Mouse (Mus musculus) macrophage (primary cell): ENCODE results near the gene Mavs. TPM values are rescaled to one million over a fixed set of nuclear protein-coding genes. Genes with fewer than 3 reads are reported as not detected.
A peak's percentile ranks its signal among the peaks of the same experiment; 100 is the strongest.

ENCODE experiments used
- H3K27ac ChIP-seq: fragments of 350-480 bp; formaldehyde crosslinking; 2 replicates; pipeline ENCODE4 v1.9.0; 2021
- H3K36me3 ChIP-seq: fragments of 350-480 bp; formaldehyde crosslinking; 2 replicates; pipeline ENCODE4 v1.9.0; 2021; ENCODE audit errors: inconsistent target
- H3K4me3 ChIP-seq: fragments of 350-480 bp; formaldehyde crosslinking; 2 replicates; pipeline ENCODE4 v1.9.0; 2021; ENCODE audit errors: inconsistent target
- H3K79me2 ChIP-seq: fragments of 350-480 bp; formaldehyde crosslinking; 2 replicates; pipeline ENCODE4 v1.9.0; 2021; ENCODE audit errors: inconsistent target
- WGBS: methylation state at CpG from one replicate; pipeline ENCODE4 v1.1.7; 2026; ENCODE audit warnings: inconsistent platforms; ENCODE audit not compliant: missing documents; 5-methylcytosine and 5-hydroxymethylcytosine counted together
- polyA plus RNA-seq: library from polyadenylated mRNA; stranded (reverse); fragments of 250-400 nt; gene quantifications from 3 replicates; pipeline ENCODE4 v1.2.4, GENCODE M21; 2018; ENCODE audit warnings: inconsistent platforms

Mavs gene
- polyA plus RNA-seq, 1 experiment from 2014 or later = 41.4 TPM

- peak overlapping the region; percentile 97 for H3K27ac ChIP-seq
- H3K79me2 ChIP-seq = no peaks in the 10 kb centered on the region
- H3K4me3 ChIP-seq = no peak overlapping the region
- 12% methylated on average over 5 of the region's 7 CpGs for WGBS
- H3K36me3 ChIP-seq = no peaks in the 10 kb centered on the region
Measured at GRCm38 (mm10) chr2:131204410-131204981, 29.4 kb upstream of the Mavs start.

GRCm38 (mm10) chr2:131205521-131206182 lies 28.2 kb upstream of the Mavs start:
- Histone ChIP-seq H3K36me3 (no peaks in the 10 kb centered on the region), H3K4me3 (no peak overlapping the region), H3K27ac (peak overlapping the region; percentile 97), H3K79me2 (no peaks in the 10 kb centered on the region)
- 83% methylated on average over 8 of the region's 8 CpGs for WGBS

GRCm38 (mm10) chr2:131206778-131207177 lies 27.1 kb upstream of the Mavs start, which contains the start of gene Ap5s1:
Gene Ap5s1 (plus strand): TSS chr2:131207078.
- Histone ChIP-seq H3K79me2 (peaks cover 7% of the 10 kb centered on the region; the same call in 1 of the 2 replicates), H3K36me3 (no peaks in the 10 kb centered on the region), H3K4me3 (no peak within 1 kb of the TSS; the same call in 1 of the 2 replicates), H3K27ac (peak within 1 kb of the TSS; percentile 97)
- WGBS = 55% methylated on average over 4 of the region's 4 CpGs

- 100% methylated on average over 2 of the region's 2 CpGs for WGBS
- H3K79me2 ChIP-seq = peaks cover 19% of the 10 kb centered on the region; the same call in 1 of the 2 replicates
- H3K36me3 ChIP-seq = peaks cover 11% of the 10 kb centered on the region; the same call in 1 of the 2 replicates
- peak overlapping the region; percentile 98 for H3K27ac ChIP-seq
- H3K4me3 ChIP-seq = no peak overlapping the region
Measured at GRCm38 (mm10) chr2:131208356-131208755, 25.5 kb upstream of the Mavs start.

DNA sequence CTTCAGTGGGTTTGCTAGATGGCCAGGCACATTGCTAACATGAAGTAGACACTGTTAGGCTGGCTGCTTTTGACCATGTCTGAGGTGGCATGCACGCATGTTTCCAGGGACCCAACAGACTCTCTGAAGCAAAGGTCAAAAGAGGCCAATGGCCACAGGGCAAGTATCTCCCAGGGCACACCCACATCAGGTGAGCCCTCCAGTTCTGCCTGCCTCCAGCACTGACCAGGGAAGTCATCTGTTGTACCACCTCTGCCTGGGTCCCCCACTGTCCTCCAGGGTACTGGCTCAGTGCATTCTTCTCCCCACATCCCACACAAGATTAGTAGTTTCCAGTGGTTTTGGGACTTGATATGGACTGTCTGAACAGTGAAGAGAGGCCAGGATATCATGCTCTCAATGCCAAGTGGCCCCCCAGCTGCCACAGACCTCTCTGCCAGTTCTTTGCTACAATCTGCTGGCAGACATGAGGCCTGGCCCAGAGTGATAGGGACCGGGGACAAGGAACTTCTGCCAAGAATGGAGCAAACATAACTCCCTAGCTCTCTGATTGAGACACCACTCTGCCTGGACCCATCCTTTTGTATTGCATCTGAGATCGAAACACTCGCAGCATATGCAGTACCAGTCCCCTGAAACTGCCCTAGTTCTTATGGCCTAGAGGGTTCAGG lies 24.6 kb upstream of the Mavs start:
- no peak overlapping the region for H3K4me3 ChIP-seq
- WGBS = 78% methylated on average over 4 of the region's 4 CpGs
- peaks cover 20% of the 10 kb centered on the region; the same call in 1 of the 2 replicates for H3K36me3 ChIP-seq
- peaks cover 19% of the 10 kb centered on the region; the same call in 1 of the 2 replicates for H3K79me2 ChIP-seq
- H3K27ac ChIP-seq = peak overlapping the region; percentile 98

GRCm38 (mm10) chr2:131209969-131210792 lies 23.7 kb upstream of the Mavs start:
- peak overlapping the region; percentile 98 for H3K27ac ChIP-seq
- H3K4me3 ChIP-seq = peak overlapping the region; percentile 84
- peaks cover 24% of the 10 kb centered on the region; the same call in 1 of the 2 replicates for H3K36me3 ChIP-seq
- WGBS = 1% methylated on average over 49 of the region's 50 CpGs
- peaks cover 19% of the 10 kb centered on the region; the same call in 1 of the 2 replicates for H3K79me2 ChIP-seq

DNA sequence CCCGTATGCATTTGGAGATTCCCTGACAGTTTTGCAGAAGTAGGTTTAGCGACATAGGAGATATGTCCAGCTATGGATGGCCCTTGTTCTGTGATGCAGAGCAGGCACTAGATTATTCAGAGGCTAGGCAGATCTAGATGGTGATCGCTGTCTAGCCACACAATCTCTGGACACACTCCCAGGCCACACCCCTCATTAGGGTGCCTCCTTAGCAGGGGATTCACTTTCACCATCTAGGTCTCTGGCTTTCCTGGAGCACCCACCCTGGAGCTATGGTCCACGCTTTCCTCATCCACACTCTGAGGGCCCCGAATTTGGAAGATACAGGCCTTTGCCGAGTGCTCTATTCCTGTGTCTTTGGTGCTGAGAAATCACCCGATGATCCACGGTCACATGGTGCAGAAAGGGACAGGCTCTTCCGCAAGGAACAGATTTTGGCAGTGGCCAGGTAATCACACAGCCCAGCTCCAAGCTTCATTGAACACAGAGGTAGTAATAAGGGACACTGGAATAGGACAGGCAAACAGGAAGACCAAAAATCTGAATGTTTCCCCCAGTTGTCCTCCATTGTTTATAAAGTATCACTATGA lies 22.7 kb upstream of the Mavs start:
- Histone ChIP-seq H3K79me2 (peaks cover 19% of the 10 kb centered on the region; the same call in 1 of the 2 replicates), H3K27ac (peak overlapping the region; percentile 98), H3K4me3 (peak overlapping the region; percentile 84), H3K36me3 (peaks cover 24% of the 10 kb centered on the region; the same call in 1 of the 2 replicates)
- 58% methylated on average over 9 of the region's 9 CpGs for WGBS

DNA sequence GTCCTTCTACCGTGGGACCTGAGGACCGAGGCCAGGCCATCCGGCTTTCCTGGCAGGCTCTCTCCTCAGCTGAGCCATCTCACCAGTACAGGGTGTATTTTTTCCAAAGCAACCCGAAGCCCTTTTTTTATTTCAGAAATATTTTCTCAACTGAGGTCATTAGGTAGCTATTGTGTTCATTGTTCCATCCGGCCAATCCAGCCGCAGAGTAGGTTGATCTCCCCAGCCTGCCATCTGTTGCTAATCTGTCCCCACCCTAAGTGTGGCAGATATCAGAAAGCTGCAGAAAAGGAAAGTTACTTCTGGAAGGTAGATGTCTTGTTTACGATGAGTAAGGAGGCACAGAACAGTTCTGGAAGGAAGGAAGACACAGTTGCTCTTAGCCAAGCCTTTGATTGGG lies 20.1 kb upstream of the Mavs start:
- H3K27ac ChIP-seq = no peak overlapping the region
- peaks cover 24% of the 10 kb centered on the region; the same call in 1 of the 2 replicates for H3K36me3 ChIP-seq
- H3K4me3 ChIP-seq = no peak overlapping the region
- 93% methylated on average over 7 of the region's 7 CpGs for WGBS
- peaks cover 19% of the 10 kb centered on the region; the same call in 1 of the 2 replicates for H3K79me2 ChIP-seq

DNA sequence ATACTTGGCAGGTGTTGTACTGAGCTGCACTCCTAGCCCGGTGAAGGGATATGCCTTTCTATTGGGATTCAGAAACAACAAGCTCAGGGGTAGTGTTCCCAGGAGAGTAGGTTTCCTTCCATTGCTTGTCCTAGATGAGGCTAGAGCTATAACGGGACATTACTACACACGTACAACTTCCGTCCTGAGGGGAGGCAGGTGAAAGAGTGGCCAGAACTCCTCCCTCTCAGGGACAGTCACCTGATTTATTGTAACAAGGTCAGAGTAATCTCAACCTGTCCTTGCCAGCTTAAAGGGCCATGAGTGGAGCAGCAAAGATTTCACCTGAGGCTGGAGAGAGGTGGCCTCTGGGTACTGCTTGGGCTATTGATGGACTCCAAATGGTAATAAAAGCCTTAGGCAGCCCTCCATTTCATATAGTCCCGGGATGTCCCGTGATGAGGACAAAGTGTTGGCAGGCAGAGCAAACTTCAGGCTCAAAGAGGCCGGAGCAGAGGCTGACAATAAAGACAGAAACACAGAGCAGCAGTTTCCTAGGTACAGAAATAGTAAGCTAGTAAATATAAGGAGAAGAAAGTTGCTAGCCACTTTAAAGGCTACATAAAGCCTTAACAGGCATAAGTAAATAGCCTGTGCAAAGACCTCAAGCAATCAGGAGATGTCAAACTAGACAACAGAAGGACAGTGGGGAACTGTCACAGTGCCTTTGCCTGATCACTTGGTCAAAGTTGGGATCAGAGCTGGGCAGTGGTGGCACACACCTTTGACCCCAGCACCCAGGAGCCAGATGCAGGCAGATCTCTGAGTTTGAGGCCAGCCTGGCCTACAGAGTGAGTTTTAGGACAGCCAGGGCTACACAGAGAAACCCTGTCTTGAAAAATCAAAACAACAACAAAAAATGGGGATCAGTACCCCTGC lies 17.7 kb upstream of the Mavs start:
- 90% methylated on average over 7 of the region's 7 CpGs for WGBS
- Histone ChIP-seq H3K27ac (no peak overlapping the region), H3K79me2 (peaks cover 17% of the 10 kb centered on the region; the same call in 1 of the 2 replicates), H3K36me3 (peaks cover 24% of the 10 kb centered on the region; the same call in 1 of the 2 replicates), H3K4me3 (no peak overlapping the region)

DNA sequence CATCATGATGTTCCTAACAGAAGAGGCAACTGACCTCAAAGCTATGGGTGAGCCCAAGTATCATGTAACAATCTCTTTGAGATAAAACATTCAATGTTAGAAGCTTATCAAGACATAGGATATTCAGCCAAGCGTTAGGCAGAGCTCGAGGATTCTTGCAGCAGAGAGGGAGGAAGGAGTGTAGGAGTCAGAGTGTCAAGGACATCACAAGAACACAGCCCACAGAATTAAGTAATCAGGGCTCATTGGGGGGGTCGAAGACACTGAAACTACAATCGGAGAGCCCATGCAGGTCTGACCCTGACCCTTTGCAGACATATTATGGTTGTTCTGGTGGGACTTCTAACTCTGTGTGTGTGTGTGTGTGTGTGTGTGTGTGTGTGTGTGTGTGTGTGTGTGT lies 13.8 kb upstream of the Mavs start:
- H3K36me3 ChIP-seq = no peaks in the 10 kb centered on the region
- WGBS = 65% methylated on average over 4 of the region's 4 CpGs
- H3K4me3 ChIP-seq = no peak overlapping the region
- no peak overlapping the region for H3K27ac ChIP-seq
- H3K79me2 ChIP-seq = no peaks in the 10 kb centered on the region

DNA sequence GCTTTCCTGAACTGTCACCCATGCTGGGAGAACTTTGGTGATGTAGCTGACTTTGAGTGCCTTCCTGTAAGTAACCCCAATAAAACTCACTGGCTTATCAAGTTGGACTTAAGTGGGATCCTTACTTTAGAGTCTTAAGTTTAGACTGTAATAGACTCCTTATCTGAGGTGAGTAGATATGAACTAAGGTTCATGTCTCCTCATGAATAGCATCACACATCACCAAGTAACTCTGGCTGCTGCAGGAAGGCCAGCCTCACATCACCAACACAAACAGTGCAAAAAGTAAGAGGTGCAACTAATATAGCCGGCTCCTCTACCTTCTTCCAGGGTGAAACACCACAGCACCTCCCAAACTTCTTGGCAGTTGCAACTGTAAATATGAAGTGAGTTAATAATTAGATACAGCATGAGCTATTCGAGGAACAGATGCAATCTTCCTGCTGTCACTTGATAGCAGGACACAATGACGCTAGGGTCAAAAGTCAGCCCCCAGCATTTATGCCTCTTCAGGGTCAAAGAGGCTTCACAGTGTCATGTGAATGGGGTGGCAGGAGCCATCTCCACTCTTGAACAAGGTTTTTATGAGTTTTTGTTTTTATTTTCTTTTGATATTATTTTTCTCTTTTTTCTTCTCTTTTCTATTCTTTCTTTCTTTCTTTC lies 11.9 kb upstream of the Mavs start:
- Histone ChIP-seq H3K27ac (no peak overlapping the region), H3K4me3 (no peak overlapping the region), H3K79me2 (no peaks in the 10 kb centered on the region), H3K36me3 (no peaks in the 10 kb centered on the region)
- WGBS = 92% methylated on average over 3 of the region's 3 CpGs

- no peaks in the 10 kb centered on the region for H3K36me3 ChIP-seq
- no peak overlapping the region for H3K4me3 ChIP-seq
- no peak overlapping the region for H3K27ac ChIP-seq
Measured at GRCm38 (mm10) chr2:131222562-131222961, 11.3 kb upstream of the Mavs start.

GRCm38 (mm10) chr2:131223569-131223968 lies 10.3 kb upstream of the Mavs start:
- H3K4me3 ChIP-seq = no peak overlapping the region
- no peaks in the 10 kb centered on the region for H3K79me2 ChIP-seq
- WGBS = 90% methylated on average over 1 of the region's 1 CpGs
- H3K27ac ChIP-seq = no peak overlapping the region
- H3K36me3 ChIP-seq = no peaks in the 10 kb centered on the region

More at GRCm38 (mm10) chr2:131222562-131222961, 11.3 kb upstream of the Mavs start:
- 11% methylated on average over 5 of the region's 5 CpGs for WGBS
- H3K79me2 ChIP-seq = no peaks in the 10 kb centered on the region
